Mouse (Mus musculus): ENCODE results near the gene Slc39a12. TPM values are rescaled to one million over a fixed set of nuclear protein-coding genes. Genes with fewer than 3 reads are reported as not detected.

Slc39a12 gene
- total RNA-seq (2023), result not detected in 2 replicates

DNA sequence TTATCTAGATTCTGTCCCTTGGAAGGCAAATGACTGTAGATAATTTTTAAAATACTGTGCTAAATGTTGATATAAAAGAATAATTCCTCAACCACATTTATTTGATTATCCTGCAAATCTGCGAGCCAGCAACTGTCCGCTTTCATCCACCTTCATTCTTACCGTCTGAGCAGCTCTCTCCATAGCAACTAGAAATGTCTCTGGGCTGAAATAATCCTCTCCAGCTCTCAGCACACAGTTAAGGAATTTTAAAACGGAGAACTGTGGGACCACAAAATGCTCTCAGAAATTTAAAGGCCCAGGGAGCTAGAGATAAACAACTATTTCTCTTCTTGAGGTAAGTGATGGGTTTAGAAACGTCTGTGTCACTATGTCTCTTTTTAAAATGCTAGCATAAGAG, at the start of gene Slc39a12:
Gene Slc39a12 (plus strand): TSS at position 155 of the 400 bp plus-strand sequence.

Other genes starting within 250 kb of the Slc39a12 start
- 0.11 TPM in 1 of 2 replicates, not detected in the other for gene Tmem236, start 213.8 kb upstream of the Slc39a12 start, total RNA-seq (2023)
- 3.4 and 5.6 TPM in 2 replicates for gene Mrc1, start 158.9 kb upstream of the Slc39a12 start, total RNA-seq (2023)
- gene Cacnb2, start 214.8 kb downstream of the Slc39a12 start, total RNA-seq (2023), result 3.5 and 6.1 TPM in 2 replicates

Data from neutrophil, adult 65 days (primary cell).